In the genomic region with DNA sequence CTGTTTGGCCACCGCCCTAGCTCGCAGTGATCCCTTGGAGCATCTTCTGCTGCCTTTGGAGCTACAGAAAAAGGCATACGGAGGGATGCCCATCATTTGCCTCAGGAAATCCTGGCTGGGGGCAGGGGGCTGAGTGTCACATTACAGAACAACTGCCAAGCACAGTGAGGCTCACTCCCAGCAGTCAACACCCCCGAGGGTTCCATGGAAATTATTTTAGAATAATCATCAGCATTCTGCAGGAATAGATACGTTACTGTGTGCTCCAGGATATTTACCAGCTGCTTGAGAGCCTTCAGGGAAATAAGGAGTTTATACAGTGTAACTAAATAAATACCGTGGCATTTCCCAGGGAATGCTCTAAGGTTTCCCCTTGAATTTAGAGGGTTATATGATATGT, we compare ENCODE assay signal across 34 mouse cellular contexts. TPM values are rescaled to one million over a fixed set of nuclear protein-coding genes. Genes with fewer than 3 reads are reported as not detected.
A peak's percentile ranks its signal among the peaks of the same experiment; 100 is the strongest.
DNase-seq lines count a peak whose midpoint lies in the region; ATAC-seq and TF ChIP-seq lines count a peak whose summit lies in the region.
"Had no signal": no experiment of that assay in that cellular context is flagged by ENCODE, and none has a peak within 500 bp of the region (broad histone marks: within the 10 kb centered on the region; RNA-seq: fewer than 3 reads in every experiment).

No protein-coding gene starts in this region.

- H3K27ac ChIP-seq in embryonic facial prominence, embryonic 11.5 days (replicated peaks; ENCODE audit: low read depth, low read length), result no peak overlapping the region
- H3K27ac ChIP-seq in embryonic facial prominence, embryonic 10.5 days (replicated peaks), result no peak overlapping the region
- H3K27ac ChIP-seq in lung, embryonic 14.5 days (ENCODE audit: low read depth), result no peak overlapping the region
- peak overlapping the region; percentile 23; the same call in 1 of the 2 replicates for H3K27ac ChIP-seq in neural tube, embryonic 13.5 days (replicated peaks)
- no peak overlapping the region for H3K27ac ChIP-seq in neural tube, embryonic 15.5 days (replicated peaks)
- H3K27ac ChIP-seq: heart, embryonic 10.5 days; heart, embryonic 15.5 days; hindbrain, embryonic 12.5 days; hindbrain, postnatal 0 days; limb, embryonic 15.5 days; liver, embryonic 13.5 days; midbrain, embryonic 10.5 days; neural tube, embryonic 12.5 days; stomach, embryonic 15.5 days had no signal

- no peaks in the 10 kb centered on the region for H3K4me1 ChIP-seq in embryonic facial prominence, embryonic 11.5 days (ENCODE audit: control insufficient read depth, insufficient read depth, low read length)
- peaks cover 27% of the 10 kb centered on the region for H3K4me1 ChIP-seq in embryonic facial prominence, embryonic 10.5 days
- 0 out of 2 replicates have a peak, but pooled peaks cover 2% of the 10 kb centered on the region for H3K4me1 ChIP-seq in lung, embryonic 14.5 days (ENCODE audit: insufficient read depth)
- H3K4me1 ChIP-seq in lung, adult 2 months (ENCODE audit: control insufficient read depth, insufficient read depth, low read length), result no peaks in the 10 kb centered on the region
- peaks cover 42% of the 10 kb centered on the region for H3K4me1 ChIP-seq in neural tube, embryonic 13.5 days (replicated peaks)
- H3K4me1 ChIP-seq in neural tube, embryonic 15.5 days, result peaks cover 36% of the 10 kb centered on the region
- H3K4me1 ChIP-seq: heart, embryonic 15.5 days; liver, embryonic 13.5 days; stomach, embryonic 15.5 days had no signal

- no peak overlapping the region for H3K4me3 ChIP-seq in embryonic facial prominence, embryonic 11.5 days (ENCODE audit: low read depth, low read length)
- no peak overlapping the region for H3K4me3 ChIP-seq in embryonic facial prominence, embryonic 10.5 days
- H3K4me3 ChIP-seq in lung, embryonic 14.5 days (ENCODE audit: low read depth, low read length), result no peak overlapping the region
- no peak overlapping the region for H3K4me3 ChIP-seq in lung, adult 2 months (replicated peaks; ENCODE audit: extremely low read depth, low read depth, low read length)
- H3K4me3 ChIP-seq in neural tube, embryonic 13.5 days, result no peak overlapping the region
- no peak overlapping the region for H3K4me3 ChIP-seq in neural tube, embryonic 15.5 days (replicated peaks)
- H3K4me3 ChIP-seq: erythroblast, embryonic 14.5 days; heart, embryonic 10.5 days; heart, embryonic 15.5 days; hindbrain, embryonic 12.5 days; limb, embryonic 15.5 days; liver, embryonic 13.5 days; midbrain, embryonic 10.5 days; myocyte; neural tube, embryonic 12.5 days; stomach, embryonic 15.5 days had no signal

- peak; percentile 34 for DNase-seq in embryonic facial prominence, embryonic 11.5 days (ENCODE audit: low spot score)
- no peak for DNase-seq in embryonic facial prominence, embryonic 10.5 days (ENCODE audit: low spot score)
- peak; percentile 77 for DNase-seq in lung, embryonic 14.5 days
- DNase-seq in lung, adult 2 months, result no peak
- DNase-seq: adrenal gland, adult 2 months; adrenal gland, postnatal 36 days; cerebellum, adult 2 months; cerebellum, postnatal 14 days; forebrain, postnatal 0 days; kidney, adult 8-10 months; kidney, postnatal 14 days; liver, embryonic 13.5 days; lung, adult 18-20 months; thymus, postnatal 14 days had no signal

- TF ChIP-seq POLR2A in lung, adult 2 months (IDR thresholded peaks at IDR 0.05; ENCODE audit: borderline replicate concordance, extremely low read depth, low read depth, low read length), result no peak

- no peaks in the 10 kb centered on the region for H3K27me3 ChIP-seq in embryonic facial prominence, embryonic 11.5 days (ENCODE audit: control insufficient read depth, insufficient read depth, low read length)
- no peaks in the 10 kb centered on the region for H3K27me3 ChIP-seq in embryonic facial prominence, embryonic 10.5 days (replicated peaks; ENCODE audit: low read depth, poor library complexity, severe bottlenecking)
- no peaks in the 10 kb centered on the region for H3K27me3 ChIP-seq in lung, embryonic 14.5 days (ENCODE audit: insufficient read depth, low read length)
- no peaks in the 10 kb centered on the region for H3K27me3 ChIP-seq in neural tube, embryonic 13.5 days
- no peaks in the 10 kb centered on the region for H3K27me3 ChIP-seq in neural tube, embryonic 15.5 days (replicated peaks)
- H3K27me3 ChIP-seq: heart, embryonic 15.5 days; hindbrain, embryonic 12.5 days; limb, embryonic 15.5 days; liver, embryonic 13.5 days; neural tube, embryonic 12.5 days; stomach, embryonic 15.5 days had no signal

- no peaks in the 10 kb centered on the region for H3K36me3 ChIP-seq in embryonic facial prominence, embryonic 11.5 days (replicated peaks; ENCODE audit: control insufficient read depth, insufficient read depth, low read depth, low read length)
- H3K36me3 ChIP-seq in embryonic facial prominence, embryonic 10.5 days (replicated peaks), result no peaks in the 10 kb centered on the region
- no peaks in the 10 kb centered on the region for H3K36me3 ChIP-seq in lung, embryonic 14.5 days (ENCODE audit: insufficient read depth)
- no peaks in the 10 kb centered on the region for H3K36me3 ChIP-seq in neural tube, embryonic 13.5 days
- H3K36me3 ChIP-seq in neural tube, embryonic 15.5 days, result no peaks in the 10 kb centered on the region
- H3K36me3 ChIP-seq: heart, embryonic 10.5 days; heart, embryonic 15.5 days; hindbrain, embryonic 12.5 days; limb, embryonic 15.5 days; liver, embryonic 13.5 days; midbrain, embryonic 10.5 days; neural tube, embryonic 12.5 days; stomach, embryonic 15.5 days had no signal

- H3K4me2 ChIP-seq in embryonic facial prominence, embryonic 11.5 days (ENCODE audit: low read depth, low read length), result no peak overlapping the region
- H3K4me2 ChIP-seq in lung, embryonic 14.5 days, result no peak overlapping the region
- no peak overlapping the region for H3K4me2 ChIP-seq in neural tube, embryonic 13.5 days
- no peak overlapping the region for H3K4me2 ChIP-seq in neural tube, embryonic 15.5 days
- H3K4me2 ChIP-seq: heart, embryonic 15.5 days; hindbrain, embryonic 12.5 days; limb, embryonic 15.5 days; liver, embryonic 13.5 days; neural tube, embryonic 12.5 days; stomach, embryonic 15.5 days had no signal

- H3K9me3 ChIP-seq in embryonic facial prominence, embryonic 11.5 days (replicated peaks; ENCODE audit: control insufficient read depth, low read length), result no peaks in the 10 kb centered on the region
- H3K9me3 ChIP-seq in embryonic facial prominence, embryonic 10.5 days, result no peaks in the 10 kb centered on the region
- no peaks in the 10 kb centered on the region for H3K9me3 ChIP-seq in lung, embryonic 14.5 days (ENCODE audit: low read depth, low read length)
- H3K9me3 ChIP-seq in neural tube, embryonic 13.5 days, result no peaks in the 10 kb centered on the region
- no peaks in the 10 kb centered on the region for H3K9me3 ChIP-seq in neural tube, embryonic 15.5 days (replicated peaks)
- H3K9me3 ChIP-seq: heart, embryonic 10.5 days; heart, embryonic 15.5 days; hindbrain, embryonic 12.5 days; limb, embryonic 15.5 days; liver, embryonic 13.5 days; midbrain, embryonic 10.5 days; neural tube, embryonic 12.5 days; stomach, embryonic 15.5 days had no signal

- H3K9ac ChIP-seq in embryonic facial prominence, embryonic 11.5 days (replicated peaks; ENCODE audit: low read length), result no peak overlapping the region
- no peak overlapping the region for H3K9ac ChIP-seq in lung, embryonic 14.5 days
- no peak overlapping the region for H3K9ac ChIP-seq in neural tube, embryonic 13.5 days
- H3K9ac ChIP-seq in neural tube, embryonic 15.5 days (replicated peaks), result no peak overlapping the region
- H3K9ac ChIP-seq: forebrain, postnatal 0 days; heart, embryonic 15.5 days; hindbrain, embryonic 12.5 days; limb, embryonic 15.5 days; liver, embryonic 13.5 days; neural tube, embryonic 12.5 days; stomach, embryonic 15.5 days had no signal

- ATAC-seq in embryonic facial prominence, embryonic 11.5 days (replicated peaks; ENCODE audit: insufficient number of reproducible peaks, low FRiP score, low TSS enrichment, low read depth), result no peak
- peak; percentile 65 for ATAC-seq in lung, embryonic 14.5 days (ENCODE audit: insufficient read depth)
- ATAC-seq in neural tube, embryonic 13.5 days (ENCODE audit: low read depth), result no peak
- ATAC-seq in neural tube, embryonic 15.5 days (ENCODE audit: low FRiP score), result no peak
- no peak for ATAC-seq in inflammation-experienced regulatory T-cells, adult 6 months
- ATAC-seq: activated CD4-positive, CD25-positive, alpha-beta regulatory T cell, adult 4 months; forebrain, postnatal 0 days; hindbrain, postnatal 0 days; intestine, embryonic 16.5 days; midbrain, embryonic 16.5 days had no signal

- 30% methylated on average over 6 of the region's 6 CpGs for WGBS in embryonic facial prominence, embryonic 11.5 days
- WGBS in embryonic facial prominence, embryonic 10.5 days, result 44% methylated on average over 6 of the region's 6 CpGs
- 26% methylated on average over 6 of the region's 6 CpGs for WGBS in lung, embryonic 14.5 days
- WGBS in lung, adult 2 months, result 42% methylated on average over 6 of the region's 6 CpGs
- WGBS in neural tube, embryonic 13.5 days, result 50% methylated on average over 6 of the region's 6 CpGs
- 56% methylated on average over 6 of the region's 6 CpGs for WGBS in neural tube, embryonic 15.5 days

- TF ChIP-seq CTCF in lung, embryonic 14.5 days (IDR thresholded peaks at IDR 0.05; ENCODE audit: low read depth), result no peak
- no peak for TF ChIP-seq CTCF in lung, adult 2 months (IDR thresholded peaks at IDR 0.05; ENCODE audit: insufficient read depth, low read length)

RNA-seq across cellular contexts. Expression of gene Opalin, which starts 41.4 kb away (rescaled TPM):
- not detected in 2 replicates for polyA plus RNA-seq in embryonic facial prominence, embryonic 11.5 days (2014; fragmentation: Nextera tagmentation; extraction: Ambion mirVana)
- polyA plus RNA-seq in embryonic facial prominence, embryonic 10.5 days (2016; fragmentation: Nextera tagmentation; extraction: Ambion mirVana), result not detected in 2 replicates
- not detected in 2 replicates for polyA plus RNA-seq in lung, embryonic 14.5 days (2014; fragmentation: Nextera tagmentation; extraction: Ambion mirVana)
- not detected in 2 replicates for polyA plus RNA-seq in lung, adult 2 months (2012; rRNA removed)
- polyA plus RNA-seq in neural tube, embryonic 13.5 days (2015; fragmentation: Nextera tagmentation; extraction: Ambion mirVana), result not detected in 2 replicates
- polyA plus RNA-seq in neural tube, embryonic 15.5 days (2015; fragmentation: Nextera tagmentation; extraction: Ambion mirVana), result not detected in 2 replicates
- not detected for polyA plus RNA-seq in inflammation-experienced regulatory T-cells, adult 6 months (2017; shearing (Covaris generic))
- polyA plus RNA-seq: adrenal gland, adult 2 months; C2C12; erythroblast, embryonic 14.5 days; forebrain, embryonic 11.5 days; forebrain, postnatal 0 days; heart, embryonic 10.5 days; heart, embryonic 15.5 days; hindbrain, embryonic 12.5 days; hindbrain, postnatal 0 days; intestine, embryonic 16.5 days; limb, embryonic 15.5 days; liver, embryonic 13.5 days; midbrain, embryonic 10.5 days; midbrain, embryonic 16.5 days; myocyte; neural tube, embryonic 12.5 days; small intestine, adult 2 months; stomach, embryonic 15.5 days; urinary bladder, adult 2 months had no signal

Comparison
In these comparisons a context has a peak if more than half of its experiments do, and no peak if none do; other contexts are left out.
1. DNase-seq: peak in embryonic facial prominence, embryonic 11.5 days (single experiment) and lung, embryonic 14.5 days (single experiment); none in embryonic facial prominence, embryonic 10.5 days (single experiment) and lung, adult 2 months (single experiment).